Mouse (Mus musculus) olfactory bulb, adult 2 months (tissue): Measurements from ENCODE around the gene Plxnd1. TPM values are rescaled to one million over a fixed set of nuclear protein-coding genes. Genes with fewer than 3 reads are reported as not detected.

Experiments
- H3K27ac ChIP-seq: fragments of 200-500 bp; 2 replicates; pipeline ENCODE4 v1.5.1; 2012; ENCODE audit warnings: low read depth, low read length; ENCODE audit not compliant: insufficient read depth
- H3K4me1 ChIP-seq: fragments of 200-500 bp; 2 replicates; pipeline ENCODE4 v1.6.1; 2012; ENCODE audit warnings: low read length; ENCODE audit not compliant: control insufficient read depth, insufficient read depth
- H3K4me3 ChIP-seq: fragments of 200-500 bp; 2 replicates; pipeline ENCODE4 v1.5.1; 2012; ENCODE audit warnings: mild to moderate bottlenecking, low read depth, low read length, moderate library complexity; ENCODE audit not compliant: insufficient read depth
- CTCF ChIP-seq: fragments of 200-500 bp; IDR thresholded peaks from 2 replicates; pipeline ENCODE4 v1.5.1; 2012; ENCODE audit warnings: low read depth, mild to moderate bottlenecking, low read length, moderate library complexity; ENCODE audit not compliant: insufficient read depth
- POLR2A ChIP-seq: fragments of 200-500 bp; IDR thresholded peaks from 2 replicates; pipeline ENCODE4 v1.6.1; 2012; ENCODE audit warnings: mild to moderate bottlenecking, low read depth, low read length, moderate library complexity; ENCODE audit not compliant: insufficient read depth
- WGBS: fragments of 180-500 bp; shearing (Covaris S2); methylation state at CpG from one replicate; pipeline ENCODE4 v1.1.7; 2018; 5-methylcytosine and 5-hydroxymethylcytosine counted together
- polyA plus RNA-seq: library from polyadenylated mRNA; stranded (reverse); fragments of >200 nt; gene quantifications from 2 replicates; pipeline ENCODE4 v1.2.4, GENCODE M21; 2012; ENCODE audit warnings: low replicate concordance; ENCODE audit not compliant: missing spikeins, insufficient read depth, insufficient read length

The Plxnd1 gene
- polyA plus RNA-seq, 1 experiment: not detected

DNA sequence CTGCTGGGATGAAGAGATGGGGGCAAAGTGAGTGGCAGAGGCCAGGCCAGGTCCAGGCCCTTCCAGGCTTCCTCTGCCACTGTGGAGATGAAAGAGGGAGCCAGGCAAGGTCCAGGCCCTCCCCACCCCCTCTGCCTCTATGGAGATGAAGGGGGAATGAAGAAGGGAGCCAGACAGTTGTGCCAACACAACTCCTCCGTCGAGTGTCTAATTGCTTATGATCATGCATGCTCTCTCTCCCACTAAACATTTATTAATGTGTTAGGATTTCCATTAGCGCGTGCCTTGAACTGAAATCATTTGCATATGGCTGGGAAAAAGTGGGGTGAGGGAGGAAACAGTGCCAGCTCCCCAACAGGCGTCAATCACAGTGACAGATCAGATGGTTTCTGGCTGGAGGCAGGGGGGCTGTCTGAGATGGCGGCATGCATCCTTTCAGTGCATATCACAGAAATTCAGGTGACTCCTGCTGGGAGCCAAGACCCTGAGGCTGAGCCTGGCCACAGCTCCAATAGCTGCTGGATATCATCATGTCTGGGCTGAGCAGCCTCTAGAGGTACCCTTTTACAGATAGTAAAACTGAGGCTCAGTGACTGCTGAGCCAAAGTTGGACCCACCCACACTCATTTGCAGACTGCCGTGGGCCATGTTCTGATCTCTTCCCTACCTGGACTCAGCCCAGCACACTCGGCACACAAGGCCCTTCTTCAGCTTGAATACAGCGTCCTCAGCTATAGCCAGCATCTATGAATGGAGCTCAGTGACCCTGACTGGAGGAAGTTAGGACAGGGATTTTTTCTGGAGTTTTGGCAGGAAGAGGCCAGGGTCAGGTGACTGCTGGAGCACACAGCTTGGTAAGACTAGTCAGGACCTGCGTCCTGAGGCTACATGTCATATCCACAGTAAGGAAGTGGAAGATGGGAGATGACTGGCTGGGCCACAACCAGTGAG is 67.2 kb downstream of the Plxnd1 start:
- no peak overlapping the region for H3K4me3 ChIP-seq
- peaks cover 19% of the 10 kb centered on the region for H3K4me1 ChIP-seq
- TF ChIP-seq POLR2A (no peak), CTCF (no peak)
- WGBS: 64% methylated on average over 10 of the region's 10 CpGs
- H3K27ac ChIP-seq: no peak overlapping the region

DNA sequence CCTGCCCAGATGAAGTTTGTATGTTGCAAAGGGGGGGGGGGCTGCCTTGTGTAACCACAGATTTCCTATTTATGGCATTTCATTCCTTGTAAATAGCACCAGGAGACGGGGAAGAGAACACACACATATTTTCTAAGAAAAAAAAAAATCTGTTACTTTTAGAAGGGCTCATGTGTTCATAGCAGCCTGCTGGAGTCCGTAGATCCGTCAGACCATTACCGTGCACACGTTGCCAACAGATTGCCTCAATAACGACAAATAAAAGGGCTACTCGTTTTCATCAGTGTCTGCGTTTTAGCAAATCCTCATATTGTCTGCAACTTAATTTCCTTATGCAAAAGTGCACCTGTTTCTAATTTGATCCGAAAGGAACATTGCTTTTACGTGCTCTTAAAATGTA is 68.4 kb downstream of the Plxnd1 start:
- WGBS: 70% methylated on average over 10 of the region's 10 CpGs
- TF ChIP-seq POLR2A (no peak), CTCF (no peak)
- H3K4me3 ChIP-seq: no peak overlapping the region
- peaks cover 19% of the 10 kb centered on the region for H3K4me1 ChIP-seq
- no peak overlapping the region for H3K27ac ChIP-seq

DNA sequence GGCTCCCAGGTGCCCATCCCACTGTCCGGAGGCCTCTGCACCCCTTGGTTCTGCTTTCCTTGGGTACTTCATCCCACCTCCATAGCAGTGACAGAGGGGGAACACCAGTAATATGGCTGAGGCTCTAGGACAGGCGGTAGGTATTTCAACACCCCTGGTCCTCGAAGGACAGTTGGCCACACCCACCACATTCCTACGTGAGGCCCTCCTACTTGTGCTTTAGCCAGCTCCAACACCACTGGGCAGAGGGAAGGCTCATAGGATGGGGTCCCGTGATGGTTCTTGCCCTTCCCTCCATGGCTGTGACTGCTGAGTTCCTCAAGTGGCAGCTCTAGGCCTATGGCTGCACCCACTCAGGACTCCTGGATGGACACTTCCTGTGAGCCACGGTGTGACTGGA is 70.0 kb downstream of the Plxnd1 start:
- peaks cover 19% of the 10 kb centered on the region for H3K4me1 ChIP-seq
- no peak overlapping the region for H3K27ac ChIP-seq
- H3K4me3 ChIP-seq: no peak overlapping the region
- WGBS: 82% methylated on average over 6 of the region's 6 CpGs
- TF ChIP-seq POLR2A: no peak
- no peak for TF ChIP-seq CTCF

DNA sequence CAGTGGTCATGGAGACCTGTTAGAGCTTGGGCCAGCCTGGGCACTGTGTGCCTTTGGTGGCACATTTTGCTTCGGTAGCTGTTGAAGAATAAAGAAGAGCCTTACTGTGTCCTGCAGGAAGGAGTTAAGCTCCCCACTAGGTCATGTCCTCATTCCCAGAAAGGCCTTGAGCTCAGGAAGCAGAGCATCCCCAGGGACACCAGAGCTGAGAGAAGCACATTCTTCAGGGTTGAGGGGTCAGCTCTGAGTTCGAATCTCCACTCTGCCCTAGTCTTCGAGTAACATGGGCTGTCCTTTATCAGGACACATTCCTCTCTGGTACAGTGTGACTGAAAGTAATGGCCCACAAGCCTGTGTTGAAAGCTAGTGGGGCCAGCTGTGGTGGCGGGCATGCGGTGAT is 74.9 kb downstream of the Plxnd1 start:
- no peak for TF ChIP-seq CTCF
- no peak for TF ChIP-seq POLR2A
- Histone ChIP-seq H3K4me3 (no peak overlapping the region), H3K4me1 (peaks cover 8% of the 10 kb centered on the region), H3K27ac (no peak overlapping the region)
- WGBS: 94% methylated on average over 5 of the region's 5 CpGs

DNA sequence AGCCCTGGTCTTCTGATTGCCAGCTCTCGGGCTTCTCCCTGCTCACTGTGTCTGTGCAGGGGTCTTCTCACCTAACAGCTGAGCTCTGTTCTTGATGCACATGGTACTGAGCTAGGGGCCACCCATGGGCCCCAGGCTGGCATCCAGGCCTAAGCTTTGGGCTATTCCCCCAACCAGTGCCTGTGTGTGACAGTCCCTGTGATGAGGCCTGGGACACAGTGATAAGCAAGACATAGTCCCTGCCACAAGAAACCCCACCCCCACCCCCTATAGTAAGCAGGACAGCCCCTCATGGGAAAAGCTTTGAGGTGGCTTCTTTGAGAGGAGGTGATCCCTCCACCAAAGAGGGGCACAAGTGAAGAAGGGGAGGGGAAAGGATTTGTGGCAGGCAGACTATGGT is 76.2 kb downstream of the Plxnd1 start:
- H3K4me1 ChIP-seq: peaks cover 19% of the 10 kb centered on the region
- TF ChIP-seq POLR2A (no peak), CTCF (no peak)
- H3K27ac ChIP-seq: no peak overlapping the region
- 95% methylated on average over 1 of the region's 1 CpGs for WGBS
- no peak overlapping the region for H3K4me3 ChIP-seq

DNA sequence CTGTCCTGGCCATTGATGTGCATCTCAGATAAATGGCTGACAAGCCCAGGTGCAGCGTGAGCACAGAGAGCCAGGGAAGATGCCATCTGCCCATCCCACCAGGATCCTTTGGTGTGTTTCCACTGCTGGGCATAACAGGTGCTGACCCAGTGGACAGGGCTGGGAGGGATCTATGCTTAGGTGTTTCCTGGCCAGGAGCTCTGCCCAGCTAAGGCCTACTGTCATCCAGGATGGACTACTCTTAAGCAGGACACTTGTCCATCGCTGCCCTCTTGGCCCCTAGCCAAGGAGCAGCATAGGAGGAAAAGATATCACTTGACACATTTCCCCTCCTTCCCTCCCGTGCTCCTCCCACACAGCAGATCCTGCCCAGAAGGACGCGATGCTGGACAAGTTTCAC is 78.2 kb downstream of the Plxnd1 start:
- WGBS: 87% methylated on average over 5 of the region's 5 CpGs

DNA sequence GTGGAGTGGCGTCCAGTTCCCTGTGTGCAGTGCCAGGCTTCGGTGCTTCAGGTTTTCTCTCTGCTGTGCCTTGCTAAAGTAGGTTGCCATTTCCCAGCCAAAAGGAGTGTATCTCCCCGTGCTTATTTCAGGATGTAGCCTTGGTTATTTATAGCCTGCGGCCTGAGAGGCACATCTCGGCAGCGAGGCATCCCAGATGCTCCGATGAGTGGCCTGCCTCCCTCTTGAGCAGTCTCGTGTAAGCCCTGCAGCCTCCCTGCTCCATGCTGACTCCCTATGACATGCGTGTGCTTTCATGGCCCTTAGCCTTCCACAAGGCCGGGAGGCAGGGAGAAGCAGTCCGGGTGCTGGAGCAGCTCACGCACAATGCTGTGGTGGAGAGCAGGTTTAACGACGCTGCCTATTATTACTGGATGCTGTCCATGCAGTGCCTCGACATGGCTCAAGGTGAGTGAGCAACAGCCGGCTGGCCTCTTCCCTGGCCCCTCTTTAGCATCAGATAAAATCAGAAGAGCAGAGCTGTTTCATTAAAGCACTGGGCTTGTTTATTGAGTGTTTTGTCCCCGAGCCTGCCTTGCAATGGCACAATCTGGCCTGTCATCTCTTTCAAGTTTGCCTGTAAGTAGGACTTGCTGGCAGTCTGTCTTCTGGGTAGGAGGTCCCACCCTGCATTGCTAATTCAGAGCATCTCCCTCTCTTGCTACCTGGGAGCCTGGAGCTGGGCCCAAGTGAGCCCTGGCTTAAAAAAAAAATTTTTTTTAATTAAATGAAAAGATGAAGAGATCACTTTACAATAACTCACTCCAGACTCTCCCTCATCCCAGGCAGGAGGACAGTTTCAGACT is 79.0 kb downstream of the Plxnd1 start:
- Histone ChIP-seq H3K4me1 (peaks cover 19% of the 10 kb centered on the region), H3K27ac (peak overlapping the region; percentile 49; the same call in 1 of the 2 replicates), H3K4me3 (no peak overlapping the region)
- WGBS: 45% methylated on average over 17 of the region's 17 CpGs
- TF ChIP-seq CTCF (no peak), POLR2A (no peak)

More for the DNA sequence above, 78.2 kb downstream of the Plxnd1 start:
- no peak overlapping the region for H3K27ac ChIP-seq
- H3K4me1 ChIP-seq: peaks cover 19% of the 10 kb centered on the region
- H3K4me3 ChIP-seq: no peak overlapping the region
- TF ChIP-seq POLR2A: no peak
- TF ChIP-seq CTCF: no peak

DNA sequence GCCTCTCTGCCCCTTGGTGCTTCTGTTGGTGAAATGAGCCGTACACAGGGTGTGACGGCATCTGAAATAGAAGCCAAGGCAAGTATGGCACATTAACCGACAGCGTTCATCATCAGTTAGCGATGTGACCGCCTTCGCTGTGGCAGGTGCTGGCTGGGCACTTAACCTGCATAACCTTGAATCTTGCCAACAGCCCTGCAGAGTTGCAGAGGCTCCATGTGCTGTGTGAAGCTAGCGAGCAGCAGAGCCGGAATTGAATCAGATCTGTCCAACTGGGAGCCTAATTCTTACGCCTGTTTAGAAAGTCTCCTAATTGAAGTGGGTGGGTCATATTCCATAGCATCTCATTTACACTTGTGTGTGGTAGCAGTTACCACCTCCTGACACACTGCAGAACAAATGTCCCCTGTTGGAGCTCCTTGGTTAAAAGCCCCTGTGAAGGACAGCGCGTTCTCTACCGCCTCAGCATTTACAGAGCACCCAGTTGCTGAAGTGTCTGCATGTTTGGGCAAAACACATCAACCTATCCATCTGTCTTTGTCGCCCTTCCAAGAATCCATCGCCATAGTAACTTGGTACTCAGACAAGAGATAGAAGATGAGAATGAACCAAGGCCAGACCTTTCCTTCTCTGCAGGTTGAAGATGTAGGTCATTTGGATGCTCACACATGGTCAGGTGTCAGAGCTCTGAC is 80.1 kb downstream of the Plxnd1 start:
- H3K27ac ChIP-seq: peak overlapping the region; percentile 49; the same call in 1 of the 2 replicates
- peaks cover 25% of the 10 kb centered on the region for H3K4me1 ChIP-seq
- no peak overlapping the region for H3K4me3 ChIP-seq
- no peak for TF ChIP-seq POLR2A
- no peak for TF ChIP-seq CTCF
- 59% methylated on average over 15 of the region's 15 CpGs for WGBS
